Mouse (Mus musculus) neural tube, embryonic 15.5 days (tissue): ENCODE data around the gene Ccdc154. TPM values are rescaled to one million over a fixed set of nuclear protein-coding genes. Genes with fewer than 3 reads are reported as not detected.

Experiments
- ATAC-seq: fragments of 200-750 bp; cut with Nextera tagmentation; 2 replicates; pipeline ENCODE4 v1.8.0; 2017; ENCODE audit warnings: mild to moderate bottlenecking, moderate TSS enrichment, moderate library complexity; ENCODE audit not compliant: low FRiP score
- H3K27ac ChIP-seq: fragments of 300-500 bp; sonication (generic); replicated peaks from 2 replicates; pipeline ENCODE4 v1.5.1; 2015; ENCODE audit warnings: mild to moderate bottlenecking, inconsistent platforms
- H3K27me3 ChIP-seq: fragments of 300-500 bp; sonication (generic); replicated peaks from 2 replicates; pipeline ENCODE4 v1.6.1; 2015; ENCODE audit warnings: inconsistent platforms
- H3K36me3 ChIP-seq: fragments of 300-500 bp; sonication (generic); 2 replicates; pipeline ENCODE4 v1.6.1; 2015; ENCODE audit warnings: inconsistent platforms
- H3K4me1 ChIP-seq: fragments of 300-500 bp; sonication (generic); 2 replicates; pipeline ENCODE4 v1.6.1; 2015; ENCODE audit warnings: inconsistent platforms
- H3K4me2 ChIP-seq: fragments of 300-500 bp; sonication (generic); 2 replicates; pipeline ENCODE4 v1.6.1; 2015; ENCODE audit warnings: inconsistent platforms, mild to moderate bottlenecking, moderate library complexity
- H3K4me3 ChIP-seq: fragments of 300-500 bp; sonication (generic); replicated peaks from 2 replicates; pipeline ENCODE4 v1.5.1; 2015; ENCODE audit warnings: mild to moderate bottlenecking, inconsistent platforms
- H3K9ac ChIP-seq: fragments of 300-500 bp; sonication (generic); replicated peaks from 2 replicates; pipeline ENCODE4 v1.6.1; 2015; ENCODE audit warnings: mild to moderate bottlenecking, inconsistent platforms
- H3K9me3 ChIP-seq: fragments of 300-500 bp; sonication (generic); replicated peaks from 2 replicates; pipeline ENCODE4 v1.6.1; 2016; ENCODE audit warnings: inconsistent platforms
- WGBS: fragments of 180-500 bp; shearing (Covaris S2); methylation state at CpG from one replicate; pipeline ENCODE4 v1.1.7; 2015; ENCODE audit warnings: mixed read lengths; 5-methylcytosine and 5-hydroxymethylcytosine counted together
- polyA plus RNA-seq: library from polyadenylated mRNA; unstranded; fragments of >200 nt; fragmentation: Nextera tagmentation; extraction: Ambion mirVana; gene quantifications from 2 replicates; pipeline ENCODE4 v1.2.1, GENCODE M21; 2015

The Ccdc154 gene
- polyA plus RNA-seq, 1 experiment from 2014 or later, result not detected

- Histone ChIP-seq H3K9me3 (no peaks in the 10 kb centered on the region), H3K4me3 (no peak overlapping the region), H3K27ac (no peak overlapping the region), H3K27me3 (no peaks in the 10 kb centered on the region), H3K4me2 (no peak overlapping the region), H3K36me3 (no peaks in the 10 kb centered on the region), H3K9ac (0 out of 2 replicates have a peak overlapping the region, but pooled peaks have one; percentile 10), H3K4me1 (peaks cover 37% of the 10 kb centered on the region)
- 92% methylated on average over 6 of the region's 6 CpGs for whole genome bisulfite sequencing
- ATAC-seq, result no peak
Observed at GRCm38 (mm10) chr17:25135622-25136021, 26.6 kb upstream of the Ccdc154 start.

DNA sequence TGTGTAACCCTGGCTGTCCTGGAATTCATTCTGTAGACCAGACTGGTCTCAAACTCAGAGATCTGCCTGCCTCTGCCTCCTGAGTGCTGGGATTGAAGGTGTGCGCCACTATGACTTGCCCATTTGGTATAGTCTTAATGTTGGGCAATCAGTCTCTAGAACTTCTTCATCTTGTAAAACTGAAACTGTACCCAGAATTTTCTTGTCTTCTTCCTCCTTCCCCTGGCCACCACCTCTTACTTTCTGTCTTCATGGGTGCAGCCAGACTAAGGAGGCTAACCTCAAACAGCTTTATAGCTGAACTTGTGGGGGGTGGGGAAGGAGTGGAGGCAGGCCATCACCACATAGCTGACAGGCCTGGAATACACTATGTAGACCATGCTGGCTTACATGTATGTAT is 23.5 kb upstream of the Ccdc154 start:
- Histone ChIP-seq H3K27me3 (no peaks in the 10 kb centered on the region), H3K27ac (no peak overlapping the region), H3K9ac (no peak overlapping the region), H3K36me3 (0 out of 2 replicates have a peak, but pooled peaks cover 3% of the 10 kb centered on the region), H3K4me1 (peaks cover 30% of the 10 kb centered on the region), H3K9me3 (no peaks in the 10 kb centered on the region), H3K4me3 (no peak overlapping the region), H3K4me2 (no peak overlapping the region)
- 86% methylated on average over 1 of the region's 1 CpGs for WGBS
- no peak for ATAC-seq

DNA sequence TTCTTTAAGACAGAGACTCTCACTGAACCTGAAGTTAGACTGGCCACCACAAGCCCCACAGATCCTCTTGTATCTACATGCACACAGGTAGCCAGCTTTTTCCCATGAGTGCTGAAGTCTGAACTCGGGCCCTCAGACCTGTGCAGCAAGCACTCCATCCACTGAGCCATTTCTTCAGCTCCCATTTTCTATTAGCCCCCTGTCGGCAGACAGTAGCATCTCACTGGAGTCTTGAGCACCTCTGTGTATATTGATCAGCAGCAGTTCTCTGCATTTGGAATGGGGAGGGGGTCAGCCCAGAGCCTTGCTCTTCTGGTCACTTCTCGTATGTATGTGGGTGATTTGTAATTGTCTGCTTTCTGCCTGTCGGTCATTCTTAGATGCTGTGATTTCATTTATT is 22.3 kb upstream of the Ccdc154 start:
- 72% methylated on average over 4 of the region's 4 CpGs for WGBS

DNA sequence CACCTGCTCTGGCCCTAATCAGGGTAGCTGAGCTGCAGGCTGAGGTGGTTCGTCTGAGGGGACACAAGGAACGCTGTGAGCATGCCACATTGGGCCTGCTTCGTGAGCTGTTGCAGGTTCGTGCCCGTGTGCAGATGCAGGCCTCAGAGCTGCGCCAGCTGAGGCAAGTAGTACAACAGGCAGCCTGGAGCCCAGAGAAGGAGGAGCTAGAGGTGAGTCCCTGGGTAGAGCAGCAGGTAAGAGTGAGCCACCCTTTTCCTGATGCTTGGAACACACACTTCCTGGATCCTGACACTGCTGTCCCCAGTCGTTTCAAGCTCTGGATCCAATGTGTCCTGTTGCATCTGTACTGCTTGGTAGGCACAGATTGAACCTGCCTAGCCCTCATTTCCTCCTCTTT is 1.1 kb downstream of the Ccdc154 start:
- Histone ChIP-seq H3K27ac (no peak overlapping the region), H3K9me3 (no peaks in the 10 kb centered on the region), H3K4me2 (no peak overlapping the region), H3K27me3 (no peaks in the 10 kb centered on the region), H3K36me3 (peaks cover 30% of the 10 kb centered on the region), H3K4me1 (no peaks in the 10 kb centered on the region), H3K4me3 (no peak overlapping the region), H3K9ac (no peak overlapping the region)
- no peak for ATAC-seq
- 74% methylated on average over 7 of the region's 7 CpGs for WGBS

More for the DNA sequence above, 22.3 kb upstream of the Ccdc154 start:
- peaks cover 20% of the 10 kb centered on the region for H3K4me1 ChIP-seq
- H3K9me3 ChIP-seq, result no peaks in the 10 kb centered on the region
- no peak overlapping the region for H3K9ac ChIP-seq
- no peak overlapping the region for H3K4me2 ChIP-seq
- H3K27ac ChIP-seq, result no peak overlapping the region
- ATAC-seq, result no peak
- no peaks in the 10 kb centered on the region for H3K27me3 ChIP-seq
- no peak overlapping the region for H3K4me3 ChIP-seq
- H3K36me3 ChIP-seq, result 0 out of 2 replicates have a peak, but pooled peaks cover 9% of the 10 kb centered on the region

DNA sequence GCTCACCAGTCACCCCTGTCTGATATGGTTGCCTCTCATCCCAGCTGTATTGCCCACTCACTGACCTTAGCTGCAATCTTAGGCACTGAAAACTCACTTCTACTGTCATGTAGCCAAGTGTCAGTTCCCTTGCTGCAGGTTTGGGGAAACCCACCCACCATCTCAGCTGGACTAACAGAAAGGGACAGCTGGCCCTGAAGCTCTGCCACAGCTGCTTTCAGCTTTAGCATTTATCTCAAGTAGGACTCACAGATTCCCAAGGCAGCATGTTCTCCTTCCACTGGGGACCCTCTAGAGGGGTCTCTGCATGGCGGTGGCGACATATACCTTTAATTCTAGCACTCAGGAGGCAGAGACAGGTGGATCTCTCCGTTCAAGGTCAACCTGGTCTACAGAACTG is 2.5 kb downstream of the Ccdc154 start:
- H3K4me1 ChIP-seq, result no peaks in the 10 kb centered on the region
- peaks cover 22% of the 10 kb centered on the region for H3K36me3 ChIP-seq
- no peak overlapping the region for H3K9ac ChIP-seq
- H3K4me3 ChIP-seq, result no peak overlapping the region
- H3K9me3 ChIP-seq, result no peaks in the 10 kb centered on the region
- H3K27me3 ChIP-seq, result no peaks in the 10 kb centered on the region
- no peak for ATAC-seq
- WGBS, result 87% methylated on average over 3 of the region's 3 CpGs
- H3K4me2 ChIP-seq, result no peak overlapping the region
- H3K27ac ChIP-seq, result no peak overlapping the region

- Histone ChIP-seq H3K27ac (no peak overlapping the region), H3K4me2 (no peak overlapping the region), H3K4me1 (no peaks in the 10 kb centered on the region), H3K9me3 (no peaks in the 10 kb centered on the region), H3K9ac (no peak overlapping the region), H3K27me3 (no peaks in the 10 kb centered on the region), H3K4me3 (no peak overlapping the region), H3K36me3 (peaks cover 9% of the 10 kb centered on the region)
- ATAC-seq, result no peak
- 61% methylated on average over 6 of the region's 6 CpGs for WGBS
Observed at GRCm38 (mm10) chr17:25165970-25166671, 3.9 kb downstream of the Ccdc154 start.

- H3K27me3 ChIP-seq, result no peaks in the 10 kb centered on the region
- H3K4me2 ChIP-seq, result no peak overlapping the region
- no peak overlapping the region for H3K4me3 ChIP-seq
- ATAC-seq, result no peak
- no peaks in the 10 kb centered on the region for H3K9me3 ChIP-seq
- H3K9ac ChIP-seq, result no peak overlapping the region
- 89% methylated on average over 2 of the region's 2 CpGs for WGBS
- no peaks in the 10 kb centered on the region for H3K4me1 ChIP-seq
- H3K36me3 ChIP-seq, result no peaks in the 10 kb centered on the region
- H3K27ac ChIP-seq, result no peak overlapping the region
Observed at GRCm38 (mm10) chr17:25169706-25170105, 7.4 kb downstream of the Ccdc154 start.

DNA sequence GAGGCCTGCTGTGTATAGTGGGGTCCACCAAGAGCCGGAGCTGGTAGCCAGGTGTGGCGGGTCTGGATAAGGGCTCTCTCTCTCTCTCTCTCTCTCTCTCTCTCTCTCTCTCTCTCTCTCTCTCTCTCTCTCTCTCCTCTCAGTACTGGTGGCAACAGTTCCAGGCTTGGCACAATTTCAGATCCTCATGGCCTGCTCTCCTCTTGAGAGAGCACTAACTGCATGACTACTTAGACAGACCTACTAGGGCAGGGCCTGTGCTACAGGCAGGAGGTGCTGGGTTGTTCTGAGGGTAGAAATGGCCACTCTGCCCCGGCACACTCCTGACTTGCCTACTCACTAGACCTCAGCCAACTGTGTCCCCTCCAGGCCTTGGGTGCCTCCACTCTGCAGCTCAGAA is 10.3 kb downstream of the Ccdc154 start:
- Histone ChIP-seq H3K36me3 (no peaks in the 10 kb centered on the region), H3K4me3 (no peak overlapping the region), H3K4me1 (no peaks in the 10 kb centered on the region), H3K27ac (no peak overlapping the region), H3K9ac (no peak overlapping the region), H3K9me3 (no peaks in the 10 kb centered on the region), H3K4me2 (no peak overlapping the region), H3K27me3 (no peaks in the 10 kb centered on the region)
- 93% methylated on average over 3 of the region's 3 CpGs for WGBS
- no peak for ATAC-seq

GRCm38 (mm10) chr17:25175411-25175810 is 13.2 kb downstream of the Ccdc154 start, which contains the start of gene Gm38655:
TSS of gene Gm38655 (minus strand) at chr17:25175471.
- Histone ChIP-seq H3K4me2 (no peak within 1 kb of the TSS), H3K9ac (no peak within 1 kb of the TSS), H3K4me3 (no peak within 1 kb of the TSS), H3K9me3 (no peaks in the 10 kb centered on the region), H3K36me3 (no peaks in the 10 kb centered on the region), H3K4me1 (no peaks in the 10 kb centered on the region), H3K27ac (no peak within 1 kb of the TSS), H3K27me3 (peaks cover 6% of the 10 kb centered on the region; the same call in 1 of the 2 replicates)
- WGBS, result 58% methylated on average over 9 of the region's 9 CpGs
- ATAC-seq, result no peak

- Histone ChIP-seq H3K9ac (peak overlapping the region; percentile 71; the same call in 1 of the 2 replicates), H3K27ac (0 out of 2 replicates have a peak overlapping the region, but pooled peaks have one; percentile 96)
- no peak for ATAC-seq
Observed at GRCm38 (mm10) chr17:25183232-25183631, 21.0 kb downstream of the Ccdc154 start.

GRCm38 (mm10) chr17:25184129-25184691 is 21.9 kb downstream of the Ccdc154 start, which contains the start of gene BC003965:
TSS of gene BC003965 (plus strand) at chr17:25184554.
- Histone ChIP-seq H3K4me3 (peak within 1 kb of the TSS; percentile 63), H3K9me3 (no peaks in the 10 kb centered on the region), H3K9ac (peak within 1 kb of the TSS; percentile 73), H3K36me3 (no peaks in the 10 kb centered on the region), H3K4me1 (peaks cover 33% of the 10 kb centered on the region), H3K4me2 (peak within 1 kb of the TSS; percentile 100), H3K27ac (peak within 1 kb of the TSS; percentile 96), H3K27me3 (peaks cover 11% of the 10 kb centered on the region; the same call in 1 of the 2 replicates)
- peak; percentile 86 for ATAC-seq
- under 1% methylated on average over 50 of the region's 50 CpGs for WGBS

More at GRCm38 (mm10) chr17:25183232-25183631, 21.0 kb downstream of the Ccdc154 start:
- Histone ChIP-seq H3K4me2 (peak overlapping the region; percentile 100), H3K4me1 (peaks cover 30% of the 10 kb centered on the region), H3K4me3 (peak overlapping the region; percentile 63; the same call in 1 of the 2 replicates), H3K9me3 (no peaks in the 10 kb centered on the region), H3K27me3 (peaks cover 11% of the 10 kb centered on the region; the same call in 1 of the 2 replicates), H3K36me3 (no peaks in the 10 kb centered on the region)

DNA sequence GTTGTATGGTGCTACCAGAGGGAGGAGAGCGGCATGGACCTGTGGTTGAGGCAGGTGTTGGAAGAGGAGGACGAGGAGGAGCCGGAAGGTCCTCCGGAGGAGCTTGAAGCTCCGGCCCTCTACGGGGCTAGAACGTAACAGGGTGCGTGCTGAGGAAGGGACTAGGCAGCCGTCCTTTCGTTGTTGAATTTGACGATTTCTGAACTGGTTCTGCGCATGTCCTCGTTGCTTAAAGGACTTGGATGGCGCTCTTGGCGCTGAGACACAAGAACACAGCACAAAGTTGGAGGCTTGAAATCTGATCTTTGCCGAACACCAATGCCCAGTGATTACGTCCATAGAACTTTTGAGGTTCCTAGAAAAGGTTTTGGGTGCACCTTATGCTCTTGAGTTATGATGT is 22.7 kb downstream of the Ccdc154 start:
- Histone ChIP-seq H3K9ac (peak overlapping the region; percentile 73), H3K4me1 (peaks cover 40% of the 10 kb centered on the region), H3K9me3 (no peaks in the 10 kb centered on the region), H3K36me3 (no peaks in the 10 kb centered on the region), H3K4me3 (peak overlapping the region; percentile 63), H3K4me2 (peak overlapping the region; percentile 100), H3K27ac (peak overlapping the region; percentile 96; the same call in 1 of the 2 replicates), H3K27me3 (peaks cover 11% of the 10 kb centered on the region; the same call in 1 of the 2 replicates)
- 8% methylated on average over 17 of the region's 17 CpGs for WGBS
- ATAC-seq, result peak; percentile 6; the same call in 1 of the 2 replicates
